Mouse (Mus musculus): ENCODE results near the gene Jsrp1. TPM values are rescaled to one million over a fixed set of nuclear protein-coding genes. Genes with fewer than 3 reads are reported as not detected.

Gene Jsrp1
- 0.25 TPM in 1 of 2 replicates, not detected in the other for polyA plus RNA-seq (2015; fragmentation: Nextera tagmentation; extraction: Ambion mirVana)

GRCm38 (mm10) chr10:80813366-80813765, at the start of gene Jsrp1:
Gene Jsrp1, minus strand, starts transcription at chr10:80813498.
- Histone ChIP-seq H3K36me3 (ENCODE audit: insufficient read depth, low read length) (no peaks in the 10 kb centered on the region), H3K9ac (replicated peaks; ENCODE audit: low read depth) (no peak within 1 kb of the TSS), H3K4me3 (ENCODE audit: low read depth, low read length) (no peak within 1 kb of the TSS), H3K27me3 (replicated peaks; ENCODE audit: insufficient read depth, low read length) (peaks cover 15% of the 10 kb centered on the region; the same call in 1 of the 2 replicates), H3K4me1 (ENCODE audit: insufficient read depth, low read depth, low read length) (peaks cover 4% of the 10 kb centered on the region), H3K9me3 (ENCODE audit: low read length) (no peaks in the 10 kb centered on the region), H3K27ac (ENCODE audit: low read length) (no peak within 1 kb of the TSS), H3K4me2 (replicated peaks; ENCODE audit: low read depth, low read length) (no peak within 1 kb of the TSS)
- DNase-seq (ENCODE audit: low spot score) (no peak), ATAC-seq (no peak)
- TF ChIP-seq CTCF (IDR thresholded peaks at IDR 0.05) (no peak), EP300 (IDR thresholded peaks at IDR 0.05) (no peak)
- WGBS = 62% methylated on average over 4 of the region's 4 CpGs

GRCm38 (mm10) chr10:80862305-80862704, 49.0 kb upstream of the Jsrp1 start:
- DNase-seq (ENCODE audit: low spot score) (no peak), ATAC-seq (no peak)
- TF ChIP-seq EP300 (IDR thresholded peaks at IDR 0.05) (no peak), CTCF (IDR thresholded peaks at IDR 0.05) (no peak)
- Histone ChIP-seq H3K4me1 (ENCODE audit: insufficient read depth, low read depth, low read length) (no peaks in the 10 kb centered on the region), H3K4me3 (ENCODE audit: low read depth, low read length) (no peak overlapping the region), H3K4me2 (replicated peaks; ENCODE audit: low read depth, low read length) (no peak overlapping the region), H3K36me3 (ENCODE audit: insufficient read depth, low read length) (peaks cover 7% of the 10 kb centered on the region; the same call in 1 of the 2 replicates), H3K27me3 (replicated peaks; ENCODE audit: insufficient read depth, low read length) (no peaks in the 10 kb centered on the region), H3K27ac (ENCODE audit: low read length) (no peak overlapping the region), H3K9ac (replicated peaks; ENCODE audit: low read depth) (no peak overlapping the region), H3K9me3 (ENCODE audit: low read length) (no peaks in the 10 kb centered on the region)
- 94% methylated on average over 5 of the region's 5 CpGs for WGBS

- no peak overlapping the region for H3K4me2 ChIP-seq (replicated peaks; ENCODE audit: low read depth, low read length)
- TF ChIP-seq EP300 (IDR thresholded peaks at IDR 0.05) (no peak), CTCF (IDR thresholded peaks at IDR 0.05) (no peak)
- H3K27ac ChIP-seq (ENCODE audit: low read length) = no peak overlapping the region
- peaks cover 7% of the 10 kb centered on the region; the same call in 1 of the 2 replicates for H3K36me3 ChIP-seq (ENCODE audit: insufficient read depth, low read length)
- H3K4me1 ChIP-seq (ENCODE audit: insufficient read depth, low read depth, low read length) = peaks cover 5% of the 10 kb centered on the region; the same call in 1 of the 2 replicates
- no peak for ATAC-seq
- WGBS = 53% methylated on average over 7 of the region's 7 CpGs
- H3K27me3 ChIP-seq (replicated peaks; ENCODE audit: insufficient read depth, low read length) = no peaks in the 10 kb centered on the region
- no peak overlapping the region for H3K9ac ChIP-seq (replicated peaks; ENCODE audit: low read depth)
- H3K4me3 ChIP-seq (ENCODE audit: low read depth, low read length) = no peak overlapping the region
- DNase-seq (ENCODE audit: low spot score) = no peak
- no peaks in the 10 kb centered on the region for H3K9me3 ChIP-seq (ENCODE audit: low read length)
These were observed 45.1 kb upstream of the Jsrp1 start for GRCm38 (mm10) chr10:80858350-80858935.

GRCm38 (mm10) chr10:80857848-80858247, 44.5 kb upstream of the Jsrp1 start:
- WGBS = 53% methylated on average over 3 of the region's 3 CpGs
- H3K9me3 ChIP-seq (ENCODE audit: low read length) = no peaks in the 10 kb centered on the region
- peaks cover 5% of the 10 kb centered on the region; the same call in 1 of the 2 replicates for H3K4me1 ChIP-seq (ENCODE audit: insufficient read depth, low read depth, low read length)
- no peak overlapping the region for H3K4me3 ChIP-seq (ENCODE audit: low read depth, low read length)
- TF ChIP-seq EP300 (IDR thresholded peaks at IDR 0.05) (no peak), CTCF (IDR thresholded peaks at IDR 0.05) (no peak)
- peaks cover 7% of the 10 kb centered on the region; the same call in 1 of the 2 replicates for H3K36me3 ChIP-seq (ENCODE audit: insufficient read depth, low read length)
- DNase-seq (ENCODE audit: low spot score) (no peak), ATAC-seq (no peak)
- no peak overlapping the region for H3K9ac ChIP-seq (replicated peaks; ENCODE audit: low read depth)
- no peak overlapping the region for H3K27ac ChIP-seq (ENCODE audit: low read length)
- H3K4me2 ChIP-seq (replicated peaks; ENCODE audit: low read depth, low read length) = no peak overlapping the region
- no peaks in the 10 kb centered on the region for H3K27me3 ChIP-seq (replicated peaks; ENCODE audit: insufficient read depth, low read length)

GRCm38 (mm10) chr10:80857386-80857785, 44.1 kb upstream of the Jsrp1 start:
- H3K9ac ChIP-seq (replicated peaks; ENCODE audit: low read depth) = no peak overlapping the region
- no peak overlapping the region for H3K4me2 ChIP-seq (replicated peaks; ENCODE audit: low read depth, low read length)

GRCm38 (mm10) chr10:80856908-80857307, 43.6 kb upstream of the Jsrp1 start:
- Histone ChIP-seq H3K9me3 (ENCODE audit: low read length) (no peaks in the 10 kb centered on the region), H3K4me2 (replicated peaks; ENCODE audit: low read depth, low read length) (no peak overlapping the region), H3K27ac (ENCODE audit: low read length) (no peak overlapping the region), H3K4me3 (ENCODE audit: low read depth, low read length) (no peak overlapping the region), H3K4me1 (ENCODE audit: insufficient read depth, low read depth, low read length) (peaks cover 5% of the 10 kb centered on the region; the same call in 1 of the 2 replicates), H3K27me3 (replicated peaks; ENCODE audit: insufficient read depth, low read length) (no peaks in the 10 kb centered on the region), H3K36me3 (ENCODE audit: insufficient read depth, low read length) (peaks cover 5% of the 10 kb centered on the region; the same call in 1 of the 2 replicates), H3K9ac (replicated peaks; ENCODE audit: low read depth) (no peak overlapping the region)
- WGBS = 70% methylated on average over 5 of the region's 5 CpGs
- no peak for DNase-seq (ENCODE audit: low spot score)
- TF ChIP-seq CTCF (IDR thresholded peaks at IDR 0.05) (no peak), EP300 (IDR thresholded peaks at IDR 0.05) (no peak)
- ATAC-seq = no peak

More at GRCm38 (mm10) chr10:80857386-80857785, 44.1 kb upstream of the Jsrp1 start:
- no peaks in the 10 kb centered on the region for H3K27me3 ChIP-seq (replicated peaks; ENCODE audit: insufficient read depth, low read length)
- H3K9me3 ChIP-seq (ENCODE audit: low read length) = no peaks in the 10 kb centered on the region
- H3K4me3 ChIP-seq (ENCODE audit: low read depth, low read length) = no peak overlapping the region
- peaks cover 7% of the 10 kb centered on the region; the same call in 1 of the 2 replicates for H3K36me3 ChIP-seq (ENCODE audit: insufficient read depth, low read length)
- peaks cover 5% of the 10 kb centered on the region; the same call in 1 of the 2 replicates for H3K4me1 ChIP-seq (ENCODE audit: insufficient read depth, low read depth, low read length)
- TF ChIP-seq CTCF (IDR thresholded peaks at IDR 0.05) = no peak
- no peak for TF ChIP-seq EP300 (IDR thresholded peaks at IDR 0.05)
- no peak for ATAC-seq
- DNase-seq (ENCODE audit: low spot score) = no peak
- no peak overlapping the region for H3K27ac ChIP-seq (ENCODE audit: low read length)
- 48% methylated on average over 8 of the region's 8 CpGs for WGBS
